Mouse (Mus musculus): ENCODE results near the gene Dguok. TPM values are rescaled to one million over a fixed set of nuclear protein-coding genes. Genes with fewer than 3 reads are reported as not detected.

Gene Dguok
- polyA plus RNA-seq, 1 experiment from 2014 or later, result 25.8 TPM

GRCm38 (mm10) chr6:83482418-83483085 is 24.2 kb downstream of the Dguok start:
- Histone ChIP-seq H3K9me3 (ENCODE audit: low read length) (no peaks in the 10 kb centered on the region), H3K4me1 (ENCODE audit: insufficient read depth) (peaks cover 4% of the 10 kb centered on the region; the same call in 1 of the 2 replicates), H3K27ac (ENCODE audit: low read depth) (peak overlapping the region; percentile 70), H3K36me3 (replicated peaks; ENCODE audit: insufficient read depth, low read length) (peaks cover 34% of the 10 kb centered on the region), H3K9ac (replicated peaks) (peak overlapping the region; percentile 16; the same call in 1 of the 2 replicates), H3K4me3 (ENCODE audit: low read depth, low read length) (no peak overlapping the region), H3K4me2 (ENCODE audit: low read depth, low read length) (no peak overlapping the region), H3K27me3 (ENCODE audit: insufficient read depth, low read length) (no peaks in the 10 kb centered on the region)
- TF ChIP-seq CTCF (IDR thresholded peaks at IDR 0.05; ENCODE audit: low read depth) (no peak), EP300 (IDR thresholded peaks at IDR 0.05; ENCODE audit: low read depth) (no peak)
- no peak for DNase-seq
- ATAC-seq, result peak; percentile 70
- WGBS (ENCODE audit: insufficient replicate concordance), result 31% methylated on average over 10 of the region's 10 CpGs

GRCm38 (mm10) chr6:83480019-83480655 is 26.6 kb downstream of the Dguok start:
- H3K36me3 ChIP-seq (replicated peaks; ENCODE audit: insufficient read depth, low read length), result peaks cover 22% of the 10 kb centered on the region
- ATAC-seq (no peak), DNase-seq (no peak)
- no peak overlapping the region for H3K4me3 ChIP-seq (ENCODE audit: low read depth, low read length)
- H3K4me2 ChIP-seq (ENCODE audit: low read depth, low read length), result no peak overlapping the region
- H3K4me1 ChIP-seq (ENCODE audit: insufficient read depth), result peaks cover 6% of the 10 kb centered on the region; the same call in 1 of the 2 replicates
- H3K27ac ChIP-seq (ENCODE audit: low read depth), result no peak overlapping the region
- TF ChIP-seq EP300 (IDR thresholded peaks at IDR 0.05; ENCODE audit: low read depth) (no peak), CTCF (IDR thresholded peaks at IDR 0.05; ENCODE audit: low read depth) (no peak)
- H3K27me3 ChIP-seq (ENCODE audit: insufficient read depth, low read length), result no peaks in the 10 kb centered on the region
- H3K9ac ChIP-seq (replicated peaks), result no peak overlapping the region
- no peaks in the 10 kb centered on the region for H3K9me3 ChIP-seq (ENCODE audit: low read length)
- 82% methylated on average over 6 of the region's 6 CpGs for WGBS (ENCODE audit: insufficient replicate concordance)

- TF ChIP-seq EP300 (IDR thresholded peaks at IDR 0.05; ENCODE audit: low read depth) (no peak), CTCF (IDR thresholded peaks at IDR 0.05; ENCODE audit: low read depth) (no peak)
- no peaks in the 10 kb centered on the region for H3K9me3 ChIP-seq (ENCODE audit: low read length)
- 55% methylated on average over 2 of the region's 2 CpGs for WGBS (ENCODE audit: insufficient replicate concordance)
Observed at GRCm38 (mm10) chr6:83479193-83479592, 27.6 kb downstream of the Dguok start.

GRCm38 (mm10) chr6:83478628-83479027 is 28.1 kb downstream of the Dguok start:
- Histone ChIP-seq H3K4me1 (ENCODE audit: insufficient read depth) (peaks cover 6% of the 10 kb centered on the region; the same call in 1 of the 2 replicates), H3K36me3 (replicated peaks; ENCODE audit: insufficient read depth, low read length) (peaks cover 17% of the 10 kb centered on the region), H3K4me2 (ENCODE audit: low read depth, low read length) (no peak overlapping the region), H3K4me3 (ENCODE audit: low read depth, low read length) (no peak overlapping the region), H3K27ac (ENCODE audit: low read depth) (no peak overlapping the region), H3K9me3 (ENCODE audit: low read length) (no peaks in the 10 kb centered on the region), H3K9ac (replicated peaks) (no peak overlapping the region), H3K27me3 (ENCODE audit: insufficient read depth, low read length) (no peaks in the 10 kb centered on the region)
- no peak for DNase-seq
- ATAC-seq, result no peak
- WGBS (ENCODE audit: insufficient replicate concordance), result 80% methylated on average over 7 of the region's 7 CpGs
- TF ChIP-seq CTCF (IDR thresholded peaks at IDR 0.05; ENCODE audit: low read depth) (no peak), EP300 (IDR thresholded peaks at IDR 0.05; ENCODE audit: low read depth) (no peak)

More at GRCm38 (mm10) chr6:83479193-83479592, 27.6 kb downstream of the Dguok start:
- no peak for DNase-seq
- peaks cover 6% of the 10 kb centered on the region; the same call in 1 of the 2 replicates for H3K4me1 ChIP-seq (ENCODE audit: insufficient read depth)
- H3K4me2 ChIP-seq (ENCODE audit: low read depth, low read length), result no peak overlapping the region
- H3K4me3 ChIP-seq (ENCODE audit: low read depth, low read length), result no peak overlapping the region
- no peak for ATAC-seq
- H3K36me3 ChIP-seq (replicated peaks; ENCODE audit: insufficient read depth, low read length), result peaks cover 17% of the 10 kb centered on the region
- no peak overlapping the region for H3K27ac ChIP-seq (ENCODE audit: low read depth)
- H3K27me3 ChIP-seq (ENCODE audit: insufficient read depth, low read length), result no peaks in the 10 kb centered on the region
- no peak overlapping the region for H3K9ac ChIP-seq (replicated peaks)

DNA sequence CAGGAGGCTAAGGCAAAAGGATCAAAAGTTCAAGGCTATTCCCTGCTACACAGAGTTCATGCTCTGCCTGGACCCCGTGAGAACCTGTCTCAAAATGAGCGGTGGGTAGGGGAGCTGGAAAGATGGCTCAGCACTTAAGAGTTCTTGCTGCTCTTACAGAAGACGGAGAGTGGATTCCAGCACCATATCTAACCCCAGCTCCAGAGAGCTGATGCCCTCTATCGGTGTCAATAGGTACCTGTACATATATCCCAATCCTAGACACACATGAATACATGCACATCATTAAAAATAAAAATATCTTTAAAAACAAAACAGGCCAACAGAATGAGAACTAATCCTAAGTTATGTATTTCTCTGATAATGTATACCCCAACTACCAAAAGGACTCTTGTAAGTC is 28.6 kb downstream of the Dguok start:
- Histone ChIP-seq H3K9ac (replicated peaks) (no peak overlapping the region), H3K4me1 (ENCODE audit: insufficient read depth) (peaks cover 6% of the 10 kb centered on the region; the same call in 1 of the 2 replicates), H3K27me3 (ENCODE audit: insufficient read depth, low read length) (no peaks in the 10 kb centered on the region), H3K36me3 (replicated peaks; ENCODE audit: insufficient read depth, low read length) (peaks cover 17% of the 10 kb centered on the region), H3K4me3 (ENCODE audit: low read depth, low read length) (no peak overlapping the region), H3K27ac (ENCODE audit: low read depth) (no peak overlapping the region), H3K9me3 (ENCODE audit: low read length) (no peaks in the 10 kb centered on the region), H3K4me2 (ENCODE audit: low read depth, low read length) (no peak overlapping the region)
- ATAC-seq (no peak), DNase-seq (no peak)
- 59% methylated on average over 4 of the region's 4 CpGs for WGBS (ENCODE audit: insufficient replicate concordance)
- no peak for TF ChIP-seq EP300 (IDR thresholded peaks at IDR 0.05; ENCODE audit: low read depth)
- TF ChIP-seq CTCF (IDR thresholded peaks at IDR 0.05; ENCODE audit: low read depth), result peak; percentile 55

GRCm38 (mm10) chr6:83475431-83475830 is 31.3 kb downstream of the Dguok start:
- Histone ChIP-seq H3K4me3 (ENCODE audit: low read depth, low read length) (no peak overlapping the region), H3K27ac (ENCODE audit: low read depth) (no peak overlapping the region), H3K27me3 (ENCODE audit: insufficient read depth, low read length) (no peaks in the 10 kb centered on the region), H3K9ac (replicated peaks) (no peak overlapping the region), H3K9me3 (ENCODE audit: low read length) (no peaks in the 10 kb centered on the region), H3K36me3 (replicated peaks; ENCODE audit: insufficient read depth, low read length) (peaks cover 7% of the 10 kb centered on the region), H3K4me2 (ENCODE audit: low read depth, low read length) (no peak overlapping the region), H3K4me1 (ENCODE audit: insufficient read depth) (0 out of 2 replicates have a peak, but pooled peaks cover 2% of the 10 kb centered on the region)
- WGBS (ENCODE audit: insufficient replicate concordance), result 50% methylated on average over 7 of the region's 7 CpGs
- TF ChIP-seq CTCF (IDR thresholded peaks at IDR 0.05; ENCODE audit: low read depth), result no peak
- no peak for TF ChIP-seq EP300 (IDR thresholded peaks at IDR 0.05; ENCODE audit: low read depth)
- ATAC-seq, result no peak; the same call in 1 of the 2 replicates
- no peak for DNase-seq

Measured in liver, postnatal 0 days (tissue).